Mouse (Mus musculus) MEL-GATA-1-ER (cell line): Measurements from ENCODE around the gene Otub2.

Experiments used
- DNase-seq: peaks from one replicate; pipeline ENCODE4 v3.0.0-alpha.2; 2012; ENCODE audit warnings: low read depth; ENCODE audit errors: extremely low read depth

The Otub2 gene

GRCm38 (mm10) chr12:103371711-103372110, 16.8 kb upstream of the Otub2 start:
- peak; percentile 47 for DNase-seq

DNA sequence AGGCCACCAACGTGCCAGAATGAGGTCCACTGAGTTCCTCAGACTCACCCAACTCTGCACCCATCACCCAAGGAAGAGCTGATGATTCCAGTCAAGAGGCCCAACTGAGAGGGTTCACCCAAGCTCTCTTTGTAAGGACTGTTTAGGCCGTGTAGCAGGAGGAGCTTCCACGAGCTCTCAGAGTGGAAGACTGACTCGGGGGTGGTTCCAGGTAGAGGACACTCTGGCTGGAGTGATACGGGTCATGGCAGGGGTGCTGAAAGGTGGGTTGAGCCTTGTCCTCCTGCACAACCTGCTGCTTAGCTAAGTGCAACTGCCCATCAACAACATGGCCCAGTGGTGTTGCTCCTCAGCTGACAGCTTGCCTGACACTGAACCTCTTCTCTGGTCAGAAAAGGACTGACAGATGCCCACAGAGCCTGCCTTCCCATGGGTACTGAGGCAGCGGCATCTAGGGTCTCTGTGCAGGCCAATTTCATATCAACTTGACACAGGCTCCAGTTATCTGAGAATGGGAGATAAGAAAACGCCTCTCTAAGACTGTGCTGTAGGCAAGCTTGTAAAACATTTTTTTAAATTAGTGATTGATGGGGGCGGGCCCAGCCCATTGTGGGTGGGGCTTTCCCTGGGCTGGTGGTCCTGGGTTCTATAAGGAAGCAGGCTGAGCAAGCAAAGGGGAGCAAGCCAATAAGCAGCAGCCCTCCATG, 14.8 kb upstream of the Otub2 start:
- DNase-seq, result peak; percentile 38

- DNase-seq, result no peak
Measured at GRCm38 (mm10) chr12:103376124-103376523, 12.4 kb upstream of the Otub2 start.

DNA sequence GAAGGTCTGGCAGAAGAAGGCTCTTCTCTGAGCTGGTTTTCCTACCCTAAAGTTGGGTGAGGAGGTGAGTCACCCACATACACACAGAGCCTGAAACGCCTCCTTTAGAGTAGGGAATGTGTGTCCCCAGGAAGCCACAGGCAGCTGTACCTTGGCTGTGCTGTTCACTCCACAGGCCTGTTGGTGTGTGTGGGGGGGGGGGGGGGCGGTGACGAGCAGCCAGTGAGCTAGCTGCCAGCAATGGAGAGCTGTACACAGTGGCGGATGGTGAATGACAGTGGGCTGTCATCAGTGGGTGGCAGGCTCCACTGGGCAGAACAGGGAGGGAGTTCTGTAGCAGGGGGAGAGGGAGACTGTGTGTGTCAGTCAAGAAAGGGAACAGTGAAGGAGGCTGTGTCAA, 11.7 kb upstream of the Otub2 start:
- DNase-seq, result no peak

GRCm38 (mm10) chr12:103380226-103380625, 8.3 kb upstream of the Otub2 start:
- no peak for DNase-seq

DNA sequence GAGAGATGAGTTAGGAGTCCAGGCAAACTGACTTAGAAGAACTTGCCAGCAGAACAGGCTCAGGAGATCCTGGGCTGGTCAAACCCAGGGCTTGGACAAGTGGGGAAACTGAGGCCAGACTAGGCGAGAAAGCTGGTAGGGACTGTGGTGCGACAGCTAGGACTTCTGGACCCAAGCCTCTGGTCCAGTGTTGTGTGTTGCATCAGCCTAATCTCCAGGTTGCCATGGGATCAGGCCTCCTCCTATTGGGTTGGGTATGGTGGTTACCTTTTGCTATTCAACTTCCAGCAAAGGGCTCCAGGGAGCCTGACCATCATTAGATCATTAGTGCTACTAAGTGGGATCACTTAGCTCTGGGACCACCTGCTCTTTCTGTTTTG, 856 bp downstream of the Otub2 start:
- peak; percentile 29 for DNase-seq

DNA sequence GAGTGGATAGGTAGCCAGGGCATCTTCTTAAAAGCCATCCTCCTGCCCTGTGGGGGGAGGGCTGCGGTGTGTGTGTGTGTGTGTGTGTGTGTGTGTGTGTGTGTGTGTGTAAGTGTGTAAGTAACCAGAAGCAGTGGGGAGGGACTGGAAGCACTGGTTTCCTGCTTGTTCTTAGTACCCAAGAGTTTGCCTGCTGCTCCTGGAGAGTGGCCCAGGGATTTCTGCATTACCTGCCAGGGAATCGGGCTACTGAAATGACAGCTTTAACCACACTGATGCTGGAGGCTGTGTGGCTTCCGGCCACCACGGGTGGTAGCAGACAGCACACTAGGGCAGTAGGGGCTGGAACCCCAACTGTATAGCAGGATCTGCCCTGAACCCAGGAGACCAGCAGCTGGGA, 1.5 kb downstream of the Otub2 start:
- DNase-seq, result no peak

- DNase-seq, result no peak
Measured at GRCm38 (mm10) chr12:103391098-103391497, 2.6 kb downstream of the Otub2 start.

- DNase-seq, result peak; percentile 91
Measured at GRCm38 (mm10) chr12:103393528-103393927, 5.0 kb downstream of the Otub2 start.

- DNase-seq, result no peak
Measured at GRCm38 (mm10) chr12:103395486-103396275, 7.2 kb downstream of the Otub2 start.

DNA sequence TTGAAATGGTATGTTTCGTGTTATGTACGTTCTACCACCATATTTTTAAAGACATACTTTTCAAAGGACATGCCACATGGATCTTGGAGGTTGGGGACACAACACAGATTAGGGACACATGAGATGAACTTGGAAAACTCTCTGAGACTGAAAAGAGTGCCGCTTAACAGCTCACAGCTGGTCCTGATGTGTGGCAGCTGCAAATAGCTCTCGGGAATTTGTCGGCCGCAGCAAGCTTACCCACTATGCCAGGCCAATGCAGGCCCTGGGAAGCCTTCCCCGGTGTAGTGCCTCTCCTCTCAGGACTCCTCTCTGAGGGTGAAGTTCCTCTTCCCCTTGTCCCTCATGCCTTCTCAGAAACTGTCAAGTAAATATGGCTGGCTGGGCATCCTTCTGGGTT, 8.3 kb downstream of the Otub2 start:
- no peak for DNase-seq

DNA sequence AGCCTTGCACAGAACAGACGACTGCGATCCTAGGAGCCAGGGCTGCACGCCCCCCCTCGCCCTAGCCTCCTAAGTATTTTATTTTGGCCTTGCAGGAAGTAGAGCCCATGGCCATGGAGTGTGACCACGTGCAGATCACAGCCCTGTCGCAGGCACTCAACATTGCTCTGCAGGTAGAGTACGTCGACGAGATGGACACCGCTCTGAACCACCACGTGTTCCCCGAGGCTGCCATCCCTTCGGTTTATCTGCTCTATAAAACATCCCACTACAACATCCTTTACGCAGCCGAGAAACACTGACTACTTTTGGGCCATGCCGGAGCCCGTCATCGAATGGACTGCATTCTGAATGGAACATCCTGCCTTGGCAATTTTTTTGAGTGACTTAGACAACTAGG, 15.6 kb downstream of the Otub2 start:
- no peak for DNase-seq

- no peak for DNase-seq
Measured at GRCm38 (mm10) chr12:103407720-103408119, 19.2 kb downstream of the Otub2 start, which contains the start of gene 9330161L09Rik. Gene 9330161L09Rik (minus strand): TSS chr12:103407820.

- no peak for DNase-seq
Measured at GRCm38 (mm10) chr12:103408144-103408543, 19.7 kb downstream of the Otub2 start.

DNA sequence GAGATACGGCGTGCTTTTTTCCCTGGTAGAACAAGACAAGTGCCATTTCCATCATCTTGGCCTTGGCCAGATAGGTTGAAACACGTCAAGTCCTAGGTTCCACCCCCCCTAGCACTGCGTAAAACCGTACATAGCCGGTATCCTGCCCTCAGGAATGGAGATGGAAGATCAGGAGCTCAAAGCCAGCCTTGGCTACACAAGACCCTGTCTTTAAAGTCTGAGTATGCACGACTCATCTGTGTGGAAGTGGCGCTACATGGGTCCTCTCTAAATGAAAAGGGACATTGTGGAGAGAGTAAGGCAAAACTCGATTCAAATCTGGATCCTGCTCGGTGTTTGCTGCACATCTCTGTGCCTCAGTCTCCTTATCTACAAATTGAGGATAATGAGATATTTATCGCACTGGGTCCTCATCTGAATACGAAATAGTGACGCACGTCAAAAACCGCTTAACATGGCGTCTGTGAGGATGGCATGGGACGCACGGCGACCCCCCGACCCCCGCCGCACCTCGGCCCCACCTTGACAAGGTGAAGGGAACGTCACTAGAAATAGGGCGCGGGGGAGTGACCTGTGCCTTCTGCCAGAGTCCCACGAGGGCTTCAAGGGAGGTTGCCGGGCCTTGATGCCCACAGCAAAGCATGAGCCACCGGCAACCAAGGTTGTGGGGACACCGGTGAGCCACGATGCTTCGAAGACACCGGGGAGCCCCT, 36.7 kb downstream of the Otub2 start:
- DNase-seq, result no peak

DNA sequence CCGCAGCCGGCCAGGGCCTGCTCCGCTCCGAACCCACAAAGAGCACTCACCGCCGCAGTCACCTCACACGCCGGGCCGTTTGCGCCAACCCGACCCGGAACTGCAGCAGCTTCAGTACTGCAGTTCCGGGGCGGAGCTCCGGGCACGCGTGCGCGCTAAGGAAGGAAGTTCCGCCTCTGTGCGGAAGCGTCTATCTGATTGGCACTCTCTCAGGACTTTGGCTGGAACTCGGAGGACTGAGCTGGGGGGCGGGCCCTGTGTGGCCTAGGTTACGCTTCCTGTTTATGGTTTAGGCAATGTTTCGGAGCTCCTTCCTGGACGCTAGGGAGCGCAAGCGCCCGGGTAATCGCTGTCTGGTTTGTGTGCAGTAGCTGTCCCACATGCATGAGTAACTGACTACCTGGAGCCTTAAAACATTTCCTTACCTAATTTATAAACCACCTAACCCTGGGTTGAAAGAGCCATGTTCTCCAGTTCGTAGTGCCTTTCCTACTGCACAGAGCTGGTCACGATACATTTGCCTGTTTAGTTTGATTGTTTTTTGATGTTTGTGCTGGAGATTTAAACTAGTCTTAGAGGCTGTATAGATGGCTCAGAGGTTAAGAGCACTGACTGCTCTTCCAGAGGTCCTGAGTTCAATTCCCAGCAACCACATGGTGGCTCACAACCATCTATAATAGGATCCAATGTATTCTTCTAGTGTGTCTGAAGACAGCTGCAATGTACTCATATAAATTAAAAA, 37.4 kb downstream of the Otub2 start, which contains the start of gene Ddx24:
Ddx24 (minus strand) TSS at position 102 of the 742 bp plus-strand sequence.
- peak; percentile 98 for DNase-seq

DNA sequence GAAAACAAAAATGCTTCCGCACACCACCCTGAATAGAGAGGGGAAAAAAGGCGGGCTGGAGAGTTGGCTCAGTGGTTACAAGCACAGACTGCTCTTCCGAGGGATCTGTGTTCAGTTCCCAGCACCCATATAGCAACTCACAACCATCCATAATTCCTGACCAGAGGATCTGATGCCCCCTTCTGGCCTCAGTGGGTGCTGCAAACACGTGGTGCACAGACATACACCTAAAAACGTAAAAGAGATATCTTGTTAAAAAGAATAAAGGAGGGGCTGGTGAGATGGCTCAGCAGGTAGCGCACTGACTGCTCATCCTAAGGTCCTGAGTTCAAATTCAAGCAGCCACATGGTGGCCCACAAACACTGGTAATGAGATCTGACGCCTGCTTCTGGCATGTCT, 38.2 kb downstream of the Otub2 start:
- DNase-seq, result no peak

GRCm38 (mm10) chr12:103433430-103433829, 44.9 kb downstream of the Otub2 start:
- DNase-seq, result no peak

- peak; percentile 85 for DNase-seq
Measured at GRCm38 (mm10) chr12:103433986-103434731, 45.7 kb downstream of the Otub2 start, which contains the start of gene Ifi27. Gene Ifi27 (plus strand): TSS chr12:103434211.

DNA sequence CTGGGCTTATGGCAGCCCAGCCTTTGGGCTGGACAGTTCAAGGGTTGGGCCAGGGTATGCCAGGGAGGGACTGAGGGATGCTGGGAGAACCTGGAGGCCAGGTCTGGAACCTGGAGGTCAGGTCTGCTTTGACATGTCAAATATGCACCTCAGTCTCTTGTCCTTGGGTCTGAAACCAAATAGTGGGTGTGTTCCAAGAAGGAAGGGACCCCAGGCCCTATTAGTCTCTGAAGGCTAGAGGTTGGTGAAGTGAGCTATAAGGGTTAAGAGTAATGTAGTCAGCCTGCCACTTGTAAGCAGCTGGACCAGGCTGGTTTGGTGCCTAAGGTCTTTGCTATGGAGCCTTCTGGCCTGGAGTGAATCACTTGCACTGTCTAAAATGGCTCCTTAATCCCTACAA, 46.4 kb downstream of the Otub2 start:
- no peak for DNase-seq

- DNase-seq, result no peak
Measured at GRCm38 (mm10) chr12:103437601-103438000, 49.1 kb downstream of the Otub2 start.
